Mouse (Mus musculus) forebrain, embryonic 16.5 days (tissue): ENCODE measurements around the gene Loxl4. TPM values are rescaled to one million over a fixed set of nuclear protein-coding genes. Genes with fewer than 3 reads are reported as not detected.

Experiments
- ATAC-seq: fragments of 200-750 bp; cut with Nextera tagmentation; 2 replicates; pipeline ENCODE4 v1.8.0; 2017; ENCODE audit warnings: mild to moderate bottlenecking, moderate library complexity
- H3K27ac ChIP-seq: fragments of 300-500 bp; sonication (generic); 2 replicates; pipeline ENCODE4 v1.5.1; 2014; ENCODE audit warnings: low read length, control low read depth
- H3K27me3 ChIP-seq: fragments of 300-500 bp; sonication (generic); replicated peaks from 2 replicates; pipeline ENCODE4 v1.6.1; 2014; ENCODE audit warnings: low read length; ENCODE audit not compliant: control insufficient read depth, insufficient read depth
- H3K36me3 ChIP-seq: fragments of 300-500 bp; sonication (generic); 2 replicates; pipeline ENCODE4 v1.6.1; 2014; ENCODE audit not compliant: control insufficient read depth, insufficient read depth
- H3K4me1 ChIP-seq: fragments of 300-500 bp; sonication (generic); replicated peaks from 2 replicates; pipeline ENCODE4 v1.6.1; 2014; ENCODE audit warnings: low read length; ENCODE audit not compliant: control insufficient read depth, insufficient read depth
- H3K4me2 ChIP-seq: fragments of 300-500 bp; sonication (generic); 2 replicates; pipeline ENCODE4 v1.6.1; 2014; ENCODE audit warnings: mild to moderate bottlenecking, low read length, control low read depth
- H3K4me3 ChIP-seq: fragments of 300-500 bp; sonication (generic); replicated peaks from 2 replicates; pipeline ENCODE4 v1.5.1; 2014; ENCODE audit warnings: mild to moderate bottlenecking, low read length, control low read depth
- H3K9ac ChIP-seq: fragments of 300-500 bp; sonication (generic); replicated peaks from 2 replicates; pipeline ENCODE4 v1.6.1; 2014; ENCODE audit warnings: low read depth, low read length, control low read depth
- H3K9me3 ChIP-seq: fragments of 300-500 bp; sonication (generic); 2 replicates; pipeline ENCODE4 v1.6.1; 2016; ENCODE audit warnings: low read length; ENCODE audit not compliant: control insufficient read depth
- WGBS: fragments of 180-500 bp; shearing (Covaris S2); extraction: QIAGEN DNeasy Blood & Tissue Kit; methylation state at CpG from one replicate; pipeline ENCODE4 v1.1.7; 2014; 5-methylcytosine and 5-hydroxymethylcytosine counted together
- polyA plus RNA-seq: library from polyadenylated mRNA; unstranded; fragments of >200 nt; fragmentation: Nextera tagmentation; extraction: Ambion mirVana; gene quantifications from 2 replicates; pipeline ENCODE4 v1.2.1, GENCODE M21; 2015

Loxl4 gene
- polyA plus RNA-seq, 1 experiment from 2014 or later = 0.13 TPM

- Histone ChIP-seq H3K4me1 (no peaks in the 10 kb centered on the region), H3K4me2 (no peak overlapping the region), H3K36me3 (no peaks in the 10 kb centered on the region), H3K4me3 (no peak overlapping the region), H3K27me3 (no peaks in the 10 kb centered on the region), H3K27ac (no peak overlapping the region), H3K9ac (no peak overlapping the region), H3K9me3 (no peaks in the 10 kb centered on the region)
- WGBS = 90% methylated on average over 3 of the region's 3 CpGs
- ATAC-seq = no peak
These were observed 48.8 kb downstream of the Loxl4 start for GRCm38 (mm10) chr19:42563726-42564270.

GRCm38 (mm10) chr19:42562981-42563380 is 49.6 kb downstream of the Loxl4 start:
- H3K9ac ChIP-seq = no peak overlapping the region
- H3K27me3 ChIP-seq = no peaks in the 10 kb centered on the region
- H3K36me3 ChIP-seq = no peaks in the 10 kb centered on the region
- H3K9me3 ChIP-seq = no peaks in the 10 kb centered on the region
- ATAC-seq = no peak
- H3K4me3 ChIP-seq = no peak overlapping the region
- H3K4me1 ChIP-seq = no peaks in the 10 kb centered on the region
- no peak overlapping the region for H3K27ac ChIP-seq
- H3K4me2 ChIP-seq = no peak overlapping the region
- WGBS = 97% methylated on average over 3 of the region's 3 CpGs

- Histone ChIP-seq H3K27ac (no peak overlapping the region), H3K4me2 (no peak overlapping the region), H3K4me3 (no peak overlapping the region), H3K9ac (no peak overlapping the region), H3K9me3 (no peaks in the 10 kb centered on the region), H3K27me3 (no peaks in the 10 kb centered on the region), H3K36me3 (no peaks in the 10 kb centered on the region), H3K4me1 (no peaks in the 10 kb centered on the region)
- WGBS = 93% methylated on average over 1 of the region's 1 CpGs
- ATAC-seq = no peak
These were observed 50.6 kb downstream of the Loxl4 start for GRCm38 (mm10) chr19:42561991-42562390.

GRCm38 (mm10) chr19:42558701-42559100 is 53.9 kb downstream of the Loxl4 start:
- Histone ChIP-seq H3K9ac (no peak overlapping the region), H3K9me3 (no peaks in the 10 kb centered on the region)

More at GRCm38 (mm10) chr19:42558701-42559100, 53.9 kb downstream of the Loxl4 start:
- ATAC-seq = no peak
- Histone ChIP-seq H3K27me3 (no peaks in the 10 kb centered on the region), H3K36me3 (no peaks in the 10 kb centered on the region), H3K4me3 (no peak overlapping the region), H3K4me2 (no peak overlapping the region), H3K27ac (no peak overlapping the region), H3K4me1 (no peaks in the 10 kb centered on the region)
- WGBS = 81% methylated on average over 3 of the region's 3 CpGs

Other genes with a start within 250 kb of the Loxl4 start
- 17.1 and 24.3 TPM in 2 replicates for gene Crtac1, start 181.0 kb downstream of the Loxl4 start, polyA plus RNA-seq
- gene R3hcc1l, start 94.1 kb downstream of the Loxl4 start, polyA plus RNA-seq = 17.0 and 19.3 TPM in 2 replicates
- 1.5 and 1.7 TPM in 2 replicates for gene Pyroxd2, start 140.0 kb upstream of the Loxl4 start, polyA plus RNA-seq
- 13.8 and 14.5 TPM in 2 replicates for gene Hps1, start 167.2 kb upstream of the Loxl4 start, polyA plus RNA-seq